Mouse (Mus musculus) testis, adult 2 months (tissue): ENCODE data around the gene Anapc5. TPM values are rescaled to one million over a fixed set of nuclear protein-coding genes. Genes with fewer than 3 reads are reported as not detected.

Experiments
- H3K27ac ChIP-seq: fragments of 200-500 bp; 2 replicates; pipeline ENCODE4 v1.5.1; 2012; ENCODE audit warnings: low read depth, low read length; ENCODE audit not compliant: control insufficient read depth, insufficient read depth
- H3K27me3 ChIP-seq: fragments of 200-500 bp; 2 replicates; pipeline ENCODE4 v1.6.1; 2012; ENCODE audit warnings: mild to moderate bottlenecking, low read length, moderate library complexity; ENCODE audit not compliant: control insufficient read depth, insufficient read depth
- H3K36me3 ChIP-seq: fragments of 200-500 bp; 2 replicates; pipeline ENCODE4 v1.6.1; 2012; ENCODE audit warnings: mild to moderate bottlenecking, low read length; ENCODE audit not compliant: control insufficient read depth, insufficient read depth
- H3K4me1 ChIP-seq: fragments of 200-500 bp; 2 replicates; pipeline ENCODE4 v1.6.1; 2012; ENCODE audit warnings: low read length; ENCODE audit not compliant: control insufficient read depth, insufficient read depth
- H3K4me3 ChIP-seq: fragments of 200-500 bp; 2 replicates; pipeline ENCODE4 v1.5.1; 2012; ENCODE audit warnings: low read depth, mild to moderate bottlenecking, low read length, moderate library complexity, mixed read lengths; ENCODE audit not compliant: control insufficient read depth
- CTCF ChIP-seq: fragments of 200-500 bp; IDR thresholded peaks from 2 replicates; pipeline ENCODE4 v1.5.1; 2012; ENCODE audit warnings: low read depth, mild to moderate bottlenecking, inconsistent platforms, low read length, moderate library complexity; ENCODE audit not compliant: control insufficient read depth, insufficient read depth, insufficient replicate concordance
- POLR2A ChIP-seq: fragments of 200-500 bp; IDR thresholded peaks from 2 replicates; pipeline ENCODE4 v1.6.1; 2012; ENCODE audit warnings: low read depth, mild to moderate bottlenecking, inconsistent platforms, low read length, moderate library complexity; ENCODE audit not compliant: control insufficient read depth
- polyA plus RNA-seq: library from polyadenylated mRNA; depleted of rRNA; stranded (reverse); fragments of >200 nt; gene quantifications from 2 replicates; pipeline ENCODE4 v1.2.3, GENCODE M21; 2012

Anapc5 gene
- polyA plus RNA-seq, 1 experiment: 115 TPM

DNA sequence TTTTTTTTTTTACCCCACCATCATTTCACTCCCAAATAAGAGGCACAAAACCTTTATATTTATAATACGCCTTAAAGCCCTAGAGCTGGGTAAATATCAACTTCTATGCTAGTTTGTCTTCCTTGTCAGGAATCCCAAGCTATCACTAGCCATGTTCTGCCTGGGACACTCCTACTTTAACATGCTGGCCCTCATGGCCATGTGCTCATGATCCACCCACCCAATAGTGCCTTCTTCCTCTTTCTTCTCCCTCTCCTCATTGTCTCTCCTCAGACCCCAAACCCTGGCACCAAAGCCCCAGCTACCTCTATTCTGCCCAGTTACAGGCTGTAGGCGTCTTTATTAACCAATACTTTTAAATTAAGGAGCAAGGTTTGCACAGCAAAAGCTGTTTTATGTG lies 20.0 kb upstream of the Anapc5 start:
- no peaks in the 10 kb centered on the region for H3K27me3 ChIP-seq
- TF ChIP-seq CTCF (no peak), POLR2A (no peak)
- no peaks in the 10 kb centered on the region for H3K36me3 ChIP-seq
- H3K27ac ChIP-seq: no peak overlapping the region
- H3K4me3 ChIP-seq: no peak overlapping the region
- H3K4me1 ChIP-seq: no peaks in the 10 kb centered on the region

DNA sequence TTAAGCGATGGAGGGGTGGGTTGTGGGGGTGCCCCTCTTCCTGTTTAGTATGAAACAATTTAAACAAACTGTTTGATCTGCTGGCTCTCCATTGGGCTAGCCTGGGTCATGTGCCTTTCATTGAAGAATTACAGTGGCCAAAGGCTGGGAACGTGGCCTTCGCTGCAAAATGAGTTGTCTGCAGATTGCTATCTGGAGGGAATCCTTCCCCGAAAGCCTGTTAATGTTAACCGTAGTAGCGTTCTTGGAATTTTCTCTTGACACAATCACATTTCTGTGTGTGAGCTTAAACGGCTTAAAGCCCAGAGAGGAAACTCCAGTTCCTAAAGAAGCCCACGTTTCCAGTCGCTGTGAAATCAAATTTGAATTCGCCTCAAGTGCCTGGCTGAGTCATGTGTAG lies 11.9 kb upstream of the Anapc5 start:
- Histone ChIP-seq H3K4me1 (no peaks in the 10 kb centered on the region), H3K27me3 (no peaks in the 10 kb centered on the region), H3K36me3 (no peaks in the 10 kb centered on the region), H3K27ac (no peak overlapping the region), H3K4me3 (no peak overlapping the region)
- no peak for TF ChIP-seq POLR2A
- no peak for TF ChIP-seq CTCF

DNA sequence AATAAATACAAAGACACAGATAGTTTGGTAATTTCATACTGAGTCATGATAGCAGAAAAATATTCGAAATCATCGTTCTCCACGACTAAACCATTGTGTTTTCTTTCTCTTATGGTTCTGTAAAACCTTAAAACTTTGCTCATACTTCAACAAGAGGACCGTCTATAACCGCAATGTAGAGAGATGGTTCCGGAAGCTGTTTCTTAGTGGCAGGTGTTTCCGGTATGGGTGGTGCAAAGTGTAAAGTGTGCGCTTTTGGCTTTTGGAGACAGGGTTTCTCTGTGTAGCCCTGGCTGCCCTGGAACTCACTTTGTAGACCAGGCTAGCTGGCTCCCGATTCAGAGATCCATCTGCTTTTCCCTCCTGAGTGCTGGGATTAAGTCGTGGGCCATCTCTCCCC lies 11.4 kb upstream of the Anapc5 start:
- Histone ChIP-seq H3K36me3 (no peaks in the 10 kb centered on the region), H3K27me3 (no peaks in the 10 kb centered on the region), H3K4me3 (no peak overlapping the region), H3K4me1 (no peaks in the 10 kb centered on the region), H3K27ac (no peak overlapping the region)
- TF ChIP-seq POLR2A: no peak
- TF ChIP-seq CTCF: no peak

DNA sequence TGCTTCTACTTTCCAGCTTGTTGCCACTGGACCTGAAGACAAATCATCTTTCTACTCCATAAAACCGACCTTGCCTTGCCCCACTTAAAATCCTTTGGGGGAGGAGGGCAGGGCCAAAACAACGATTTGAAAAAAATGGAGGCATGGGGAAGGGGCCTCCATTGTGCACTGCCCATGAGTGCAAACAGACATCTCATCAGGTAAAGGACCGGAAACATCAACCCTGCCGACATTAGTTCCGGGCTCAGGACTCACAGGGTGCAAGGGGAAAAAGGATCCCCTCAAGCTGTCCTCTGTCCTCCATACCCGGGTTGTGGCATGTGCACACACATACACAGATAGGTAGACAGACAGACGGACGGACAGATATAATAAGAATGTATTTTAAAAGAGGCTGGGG lies 4.0 kb upstream of the Anapc5 start:
- TF ChIP-seq POLR2A (no peak), CTCF (no peak)
- no peak overlapping the region for H3K27ac ChIP-seq
- no peaks in the 10 kb centered on the region; the same call in 1 of the 2 replicates for H3K4me1 ChIP-seq
- H3K36me3 ChIP-seq: no peaks in the 10 kb centered on the region
- H3K27me3 ChIP-seq: no peaks in the 10 kb centered on the region
- H3K4me3 ChIP-seq: no peak overlapping the region

DNA sequence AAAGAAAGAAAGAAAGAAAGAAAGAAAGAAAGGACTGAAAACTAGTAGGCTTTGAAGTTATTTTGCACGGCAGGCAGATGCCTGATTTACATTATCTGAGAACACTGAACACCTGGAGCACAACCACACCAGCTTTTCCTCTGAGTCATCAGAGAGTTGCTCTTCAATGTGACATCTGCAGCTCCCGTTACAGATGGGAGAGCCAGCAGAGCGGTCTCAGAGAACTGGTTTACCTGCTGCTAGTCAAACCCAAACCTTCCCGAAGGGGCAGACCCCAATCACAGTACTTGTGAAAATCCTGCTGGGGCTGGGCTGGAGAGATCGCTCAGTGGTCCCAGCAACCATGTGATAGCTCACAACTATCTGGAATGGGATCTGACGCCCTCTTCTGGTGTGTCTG lies 3.3 kb upstream of the Anapc5 start:
- Histone ChIP-seq H3K36me3 (no peaks in the 10 kb centered on the region), H3K4me1 (no peaks in the 10 kb centered on the region; the same call in 1 of the 2 replicates), H3K27me3 (no peaks in the 10 kb centered on the region), H3K4me3 (no peak overlapping the region), H3K27ac (no peak overlapping the region)
- no peak for TF ChIP-seq CTCF
- no peak for TF ChIP-seq POLR2A

DNA sequence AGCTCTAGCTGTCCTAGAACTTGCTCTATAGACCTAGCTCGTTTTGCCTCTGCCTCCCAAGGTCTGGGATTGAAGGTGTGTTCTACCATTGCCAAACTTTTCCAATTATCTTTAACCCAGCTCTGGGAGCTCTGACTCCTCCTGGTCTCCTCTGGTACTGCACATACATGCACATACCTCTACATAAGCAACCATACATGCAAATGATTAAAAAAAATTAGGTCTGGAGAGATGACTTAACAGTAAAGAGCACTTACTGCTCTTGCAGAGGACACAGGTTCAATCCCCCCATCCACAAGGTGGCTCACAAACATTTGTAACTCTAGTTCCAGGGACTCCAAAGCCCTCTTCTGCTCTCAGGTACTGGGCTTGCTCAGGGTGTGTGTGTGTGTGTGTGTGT lies 2.8 kb upstream of the Anapc5 start:
- TF ChIP-seq POLR2A: no peak
- H3K27me3 ChIP-seq: no peaks in the 10 kb centered on the region

DNA sequence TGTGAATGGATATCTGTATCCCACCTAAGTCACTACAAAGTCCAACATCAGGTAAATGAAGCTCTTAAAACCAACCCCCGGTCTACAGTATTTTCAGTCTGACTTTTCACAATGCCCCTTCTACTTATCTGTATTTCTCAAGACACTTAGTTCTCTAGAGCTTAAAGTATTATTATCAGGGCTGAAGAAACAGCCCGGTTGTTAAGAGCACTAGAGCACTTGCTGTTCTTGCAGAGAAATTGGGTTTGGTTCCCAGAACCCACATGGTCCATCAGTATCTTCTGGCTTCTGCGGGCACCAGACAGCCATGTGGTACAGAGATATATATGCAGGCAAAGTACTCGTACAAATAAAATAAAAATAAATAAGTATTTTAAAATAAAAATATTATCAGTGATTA lies 1.3 kb upstream of the Anapc5 start:
- no peak for TF ChIP-seq CTCF
- no peak for TF ChIP-seq POLR2A
- Histone ChIP-seq H3K4me3 (no peak overlapping the region), H3K4me1 (no peaks in the 10 kb centered on the region; the same call in 1 of the 2 replicates), H3K27me3 (no peaks in the 10 kb centered on the region), H3K27ac (no peak overlapping the region), H3K36me3 (no peaks in the 10 kb centered on the region; the same call in 1 of the 2 replicates)

More for the DNA sequence above, 2.8 kb upstream of the Anapc5 start:
- Histone ChIP-seq H3K27ac (no peak overlapping the region), H3K4me1 (no peaks in the 10 kb centered on the region; the same call in 1 of the 2 replicates), H3K4me3 (no peak overlapping the region), H3K36me3 (no peaks in the 10 kb centered on the region)

DNA sequence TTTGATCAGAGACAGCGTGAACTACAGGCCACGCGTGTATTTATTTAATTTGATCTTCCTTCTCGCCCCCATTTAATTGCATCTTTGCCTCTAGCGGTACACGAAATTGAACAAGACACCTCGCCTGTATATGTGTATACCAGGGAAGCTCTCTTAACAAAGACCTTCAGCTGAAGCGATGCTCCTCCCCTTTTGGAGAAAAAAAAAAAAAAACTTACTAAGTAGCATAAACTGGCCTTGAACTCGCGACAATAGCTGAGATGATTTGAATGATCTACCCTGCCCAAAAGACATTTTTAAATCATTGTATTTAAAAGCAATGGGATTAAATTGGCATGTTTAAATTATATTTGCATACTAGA lies 366 bp upstream of the Anapc5 start:
- no peaks in the 10 kb centered on the region; the same call in 1 of the 2 replicates for H3K4me1 ChIP-seq
- peak overlapping the region; percentile 47 for H3K27ac ChIP-seq
- H3K36me3 ChIP-seq: no peaks in the 10 kb centered on the region; the same call in 1 of the 2 replicates
- no peaks in the 10 kb centered on the region for H3K27me3 ChIP-seq
- TF ChIP-seq CTCF (no peak), POLR2A (no peak)
- H3K4me3 ChIP-seq: peak overlapping the region; percentile 52; the same call in 1 of the 2 replicates
